Mouse (Mus musculus) adrenal gland, postnatal 0 days (tissue): ENCODE data around the gene Olfr376. TPM values are rescaled to one million over a fixed set of nuclear protein-coding genes. Genes with fewer than 3 reads are reported as not detected.

Experiments used
- polyA plus RNA-seq: library from polyadenylated mRNA; unstranded; fragments of >200 nt; fragmentation: Nextera tagmentation; extraction: Ambion mirVana; gene quantifications from 2 replicates; pipeline ENCODE4 v1.2.1, GENCODE M21; 2015

Olfr376 gene
- not detected in 2 replicates for polyA plus RNA-seq

DNA sequence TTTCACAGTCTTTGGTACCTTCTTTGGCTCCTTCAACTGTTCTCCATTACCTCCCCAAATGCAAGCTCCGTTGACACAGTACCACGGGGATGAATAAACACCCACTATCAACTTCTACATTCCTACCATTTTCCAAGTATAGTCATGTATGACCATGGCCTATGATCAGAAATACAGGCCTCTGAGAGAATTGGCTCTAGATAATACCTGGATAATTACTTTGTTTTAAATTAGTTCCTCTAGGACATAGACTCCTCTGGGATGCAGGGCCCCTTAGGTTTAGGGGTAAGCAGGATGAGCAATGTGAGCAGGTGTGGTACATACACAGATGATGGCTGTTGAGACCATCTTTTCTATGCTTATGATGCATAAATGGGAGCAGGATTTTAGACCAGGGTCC is at the start of gene Olfr376:
TSS of gene Olfr376 (plus strand) at position 301 of the 400 bp plus-strand sequence.

DNA sequence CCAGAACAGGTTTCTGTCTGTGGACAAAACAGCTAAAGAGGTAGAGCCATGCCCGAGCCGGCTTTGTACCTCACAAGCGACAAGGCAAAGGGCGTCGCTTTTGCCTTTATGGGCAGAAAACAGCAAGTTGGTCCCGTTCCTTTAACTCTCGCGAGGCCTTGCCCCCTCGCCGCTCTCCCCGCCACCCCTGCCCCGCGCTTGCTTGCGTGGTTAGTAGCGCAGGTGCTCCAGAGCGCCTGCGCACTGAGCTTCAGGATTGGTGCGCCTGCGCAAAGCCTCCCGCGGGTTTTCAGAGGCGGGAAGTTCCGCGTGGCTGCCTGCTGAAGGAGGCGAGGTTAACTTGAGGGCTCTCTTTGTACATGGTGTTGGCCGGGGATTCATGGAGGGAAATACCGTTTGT is 41.6 kb upstream of the Olfr376 start, which contains the start of the genes Aspa, Gm49340 and Spata22:
TSS of gene Aspa (minus strand) at position 155 of the 400 bp plus-strand sequence.
TSS of gene Gm49340 (plus strand) at position 300 of the 400 bp plus-strand sequence.
TSS of gene Spata22 (plus strand) at position 300 of the 400 bp plus-strand sequence.

GRCm38 (mm10) chr11:73350483-73350882 is 20.6 kb upstream of the Olfr376 start, which contains the start of gene Olfr20:
Gene Olfr20 (plus strand): TSS chr11:73350783.

DNA sequence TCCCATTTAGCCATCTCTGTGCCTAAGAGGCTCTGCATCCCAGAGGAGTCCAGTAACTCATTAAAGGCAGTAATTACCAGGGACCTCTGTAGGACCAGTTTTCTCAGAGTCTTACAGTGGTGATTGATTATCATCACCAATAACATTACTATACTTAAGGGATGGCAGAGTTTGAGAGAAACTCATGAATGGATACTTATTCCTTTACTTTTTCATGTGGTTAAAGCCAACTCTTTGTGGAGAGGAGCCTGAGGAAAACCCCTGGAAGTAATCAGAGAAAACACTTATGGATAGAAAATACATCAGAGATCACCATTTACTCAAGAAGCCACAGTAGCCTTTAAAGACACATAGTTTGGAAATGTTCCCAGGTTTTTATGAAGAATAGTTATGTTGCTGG is 28.5 kb downstream of the Olfr376 start, which contains the start of gene Olfr1:
TSS of gene Olfr1 (minus strand) at position 101 of the 400 bp plus-strand sequence.

Other genes with a start within 250 kb of the Olfr376 start
- gene Haspin, start 233.0 kb upstream of the Olfr376 start, polyA plus RNA-seq: 2.9 and 3.1 TPM in 2 replicates
- 0.50 TPM in 2 replicates for gene P2rx5, start 210.8 kb upstream of the Olfr376 start, polyA plus RNA-seq
- gene Emc6, start 194.2 kb upstream of the Olfr376 start, polyA plus RNA-seq: 111 and 130 TPM in 2 replicates
- 152 and 167 TPM in 2 replicates for gene Tax1bp3, start 194.2 kb upstream of the Olfr376 start, polyA plus RNA-seq
- 12.1 and 15.4 TPM in 2 replicates for gene Ctns, start 172.2 kb upstream of the Olfr376 start, polyA plus RNA-seq
- gene Shpk, start 171.8 kb upstream of the Olfr376 start, polyA plus RNA-seq: 4.2 and 5.5 TPM in 2 replicates
- 0.10 and 0.35 TPM in 2 replicates for gene Trpv1, start 137.0 kb upstream of the Olfr376 start, polyA plus RNA-seq
- 0.06 and 0.08 TPM in 2 replicates for gene Trpv3, start 103.9 kb upstream of the Olfr376 start, polyA plus RNA-seq
- 10.5 and 20.1 TPM in 2 replicates for gene Aspa, start 41.6 kb upstream of the Olfr376 start, polyA plus RNA-seq
- not detected in 2 replicates for gene Gm49340, start 41.5 kb upstream of the Olfr376 start, polyA plus RNA-seq
- gene Spata22, start 41.5 kb upstream of the Olfr376 start, polyA plus RNA-seq: 0.57 TPM in 1 of 2 replicates, not detected in the other
- not detected in 2 replicates for gene Olfr20, start 20.5 kb upstream of the Olfr376 start, polyA plus RNA-seq
- not detected in 2 replicates for gene Olfr1, start 28.4 kb downstream of the Olfr376 start, polyA plus RNA-seq
- not detected in 2 replicates for gene Olfr378, start 57.2 kb downstream of the Olfr376 start, polyA plus RNA-seq
- not detected in 2 replicates for gene Olfr380, start 86.3 kb downstream of the Olfr376 start, polyA plus RNA-seq
- not detected in 2 replicates for gene Olfr381, start 120.4 kb downstream of the Olfr376 start, polyA plus RNA-seq
- gene Olfr382, start 146.0 kb downstream of the Olfr376 start, polyA plus RNA-seq: not detected in 2 replicates
- not detected in 2 replicates for gene Olfr385, start 221.8 kb downstream of the Olfr376 start, polyA plus RNA-seq
- not detected in 2 replicates for gene Olfr384, start 227.3 kb downstream of the Olfr376 start, polyA plus RNA-seq